Mouse (Mus musculus) intestine, embryonic 16.5 days (tissue): Measurements from ENCODE around the gene Prph. TPM values are rescaled to one million over a fixed set of nuclear protein-coding genes. Genes with fewer than 3 reads are reported as not detected.
A peak's percentile ranks its signal among the peaks of the same experiment; 100 is the strongest.

Source experiments
- ATAC-seq: fragments of 200-750 bp; cut with Nextera tagmentation; 2 replicates; pipeline ENCODE4 v1.8.0; 2017; ENCODE audit warnings: moderate TSS enrichment, moderate library complexity
- H3K27ac ChIP-seq: fragments of 300-500 bp; sonication (generic); 2 replicates; pipeline ENCODE4 v1.5.1; 2014; ENCODE audit warnings: mild to moderate bottlenecking, low read length
- H3K27me3 ChIP-seq: fragments of 300-500 bp; sonication (generic); replicated peaks from 2 replicates; pipeline ENCODE4 v1.6.1; 2014; ENCODE audit warnings: low read length, control low read depth, mixed read lengths; ENCODE audit not compliant: control insufficient read depth, insufficient read depth
- H3K36me3 ChIP-seq: fragments of 300-500 bp; sonication (generic); 2 replicates; pipeline ENCODE4 v1.6.1; 2014; ENCODE audit warnings: low read length, control low read depth; ENCODE audit not compliant: control insufficient read depth, insufficient read depth
- H3K4me1 ChIP-seq: fragments of 300-500 bp; sonication (generic); 2 replicates; pipeline ENCODE4 v1.6.1; 2014; ENCODE audit warnings: low read length, control low read depth, mixed read lengths; ENCODE audit not compliant: control insufficient read depth, insufficient read depth
- H3K4me2 ChIP-seq: fragments of 300-500 bp; sonication (generic); 2 replicates; pipeline ENCODE4 v1.6.1; 2014; ENCODE audit warnings: low read depth, low read length, control low read depth
- H3K4me3 ChIP-seq: fragments of 300-500 bp; sonication (generic); 2 replicates; pipeline ENCODE4 v1.5.1; 2014; ENCODE audit warnings: mild to moderate bottlenecking, low read length
- H3K9ac ChIP-seq: fragments of 300-500 bp; sonication (generic); 2 replicates; pipeline ENCODE4 v1.6.1; 2014; ENCODE audit warnings: low read depth, low read length
- H3K9me3 ChIP-seq: fragments of 300-500 bp; sonication (generic); 2 replicates; pipeline ENCODE4 v1.6.1; 2016; ENCODE audit warnings: low read length, control low read depth; ENCODE audit not compliant: control insufficient read depth
- WGBS: fragments of 180-500 bp; shearing (Covaris S2); extraction: QIAGEN DNeasy Blood & Tissue Kit; methylation state at CpG from one replicate; pipeline ENCODE4 v1.1.7; 2014; 5-methylcytosine and 5-hydroxymethylcytosine counted together
- polyA plus RNA-seq: library from polyadenylated mRNA; unstranded; fragments of >200 nt; fragmentation: Nextera tagmentation; extraction: Ambion mirVana; gene quantifications from 2 replicates; pipeline ENCODE4 v1.2.1, GENCODE M21; 2015

Gene Prph
- polyA plus RNA-seq, 1 experiment from 2014 or later: 38.4 TPM

DNA sequence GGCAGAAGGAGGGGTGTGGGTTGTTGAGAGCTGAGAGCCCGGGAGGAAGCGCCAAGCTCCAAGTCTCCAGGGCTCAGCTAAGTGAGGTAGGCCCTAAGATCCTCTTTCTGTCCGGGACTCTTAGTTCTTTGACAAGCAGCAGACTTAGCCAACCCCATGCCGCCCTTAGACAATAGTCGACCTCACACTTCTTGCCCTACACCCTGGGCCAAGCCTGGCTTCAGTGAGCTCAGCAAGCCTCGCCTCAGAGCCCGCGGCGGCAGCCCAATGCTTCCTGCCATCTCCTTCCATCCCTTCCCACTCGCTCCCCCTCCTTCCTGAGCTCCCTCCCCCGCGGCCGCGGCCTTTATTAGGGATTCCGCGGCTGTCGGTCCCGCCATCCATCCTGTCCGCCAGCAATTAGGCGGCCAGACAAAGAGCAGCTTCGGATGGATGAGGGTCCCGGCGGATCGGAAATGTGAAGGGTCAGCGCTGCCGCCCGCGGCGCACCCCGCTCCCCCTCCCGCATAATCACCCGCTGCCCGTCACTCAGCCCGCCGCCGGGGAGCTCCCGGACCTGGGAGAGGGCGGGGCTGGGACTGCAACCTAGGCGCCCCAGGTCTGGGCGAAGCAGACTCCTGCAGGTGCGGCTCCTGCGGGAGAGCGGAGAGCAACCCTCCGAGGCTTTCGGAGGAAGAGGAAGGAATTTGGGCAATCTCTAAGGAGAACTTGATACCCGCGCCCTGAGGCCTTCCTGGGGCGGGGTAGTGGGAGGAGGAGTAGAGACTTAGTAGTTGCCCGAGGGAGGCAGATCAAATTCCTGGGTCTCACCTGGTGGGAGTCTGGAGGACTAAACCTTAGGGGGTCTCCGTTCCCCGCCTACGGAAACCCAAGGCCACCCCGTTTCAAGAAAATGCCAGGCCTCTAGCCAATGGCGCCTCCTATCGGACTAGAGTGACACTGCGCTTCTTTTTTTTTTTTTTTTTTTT lies 38.6 kb downstream of the Prph start:
- WGBS: 1% methylated on average over 56 of the region's 56 CpGs
- ATAC-seq: 0 out of 2 replicates have a peak, but pooled peaks have one; percentile 43
- Histone ChIP-seq H3K36me3 (no peaks in the 10 kb centered on the region), H3K27me3 (peaks cover 80% of the 10 kb centered on the region), H3K9me3 (no peaks in the 10 kb centered on the region), H3K4me3 (peak overlapping the region; percentile 51), H3K27ac (no peak overlapping the region), H3K4me2 (peak overlapping the region; percentile 82), H3K4me1 (peaks cover 32% of the 10 kb centered on the region), H3K9ac (peak overlapping the region; percentile 36; the same call in 1 of the 2 replicates)

DNA sequence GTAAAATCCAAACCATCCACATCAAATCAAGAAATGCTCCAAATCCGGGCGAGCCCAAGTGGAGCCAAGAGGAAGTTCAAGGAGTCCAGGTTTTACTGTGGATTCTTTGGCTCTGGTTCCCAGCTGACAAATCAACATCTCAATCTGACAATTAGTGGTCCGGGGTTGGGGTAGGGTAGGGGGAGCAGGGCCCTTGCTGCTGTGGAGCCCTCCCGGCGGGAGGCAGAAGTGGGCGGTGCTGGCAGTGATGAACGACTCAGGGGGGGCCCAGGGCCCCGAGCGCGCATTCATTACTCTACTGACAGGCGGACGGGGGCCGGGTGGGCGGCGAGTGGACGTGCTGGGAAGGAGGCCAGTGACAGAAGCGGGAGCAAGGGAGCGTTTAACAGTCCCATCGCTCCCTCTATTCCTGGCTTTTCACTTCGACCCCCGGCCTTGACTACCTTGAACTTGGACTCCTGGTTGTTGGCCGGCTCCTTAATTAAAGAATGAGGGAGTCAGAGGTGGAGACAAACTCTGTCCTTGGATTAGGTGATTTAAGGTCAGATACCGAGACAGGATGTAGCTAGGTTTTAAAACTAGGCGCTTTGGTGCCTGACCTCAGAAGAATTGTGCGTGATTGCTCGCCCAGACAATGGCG lies 39.8 kb downstream of the Prph start:
- H3K9me3 ChIP-seq: no peaks in the 10 kb centered on the region
- H3K36me3 ChIP-seq: no peaks in the 10 kb centered on the region
- H3K27ac ChIP-seq: no peak overlapping the region
- no peak for ATAC-seq
- H3K4me3 ChIP-seq: peak overlapping the region; percentile 9; the same call in 1 of the 2 replicates
- H3K9ac ChIP-seq: no peak overlapping the region
- peaks cover 72% of the 10 kb centered on the region for H3K27me3 ChIP-seq
- peaks cover 34% of the 10 kb centered on the region for H3K4me1 ChIP-seq
- WGBS: 3% methylated on average over 27 of the region's 27 CpGs
- H3K4me2 ChIP-seq: no peak overlapping the region

DNA sequence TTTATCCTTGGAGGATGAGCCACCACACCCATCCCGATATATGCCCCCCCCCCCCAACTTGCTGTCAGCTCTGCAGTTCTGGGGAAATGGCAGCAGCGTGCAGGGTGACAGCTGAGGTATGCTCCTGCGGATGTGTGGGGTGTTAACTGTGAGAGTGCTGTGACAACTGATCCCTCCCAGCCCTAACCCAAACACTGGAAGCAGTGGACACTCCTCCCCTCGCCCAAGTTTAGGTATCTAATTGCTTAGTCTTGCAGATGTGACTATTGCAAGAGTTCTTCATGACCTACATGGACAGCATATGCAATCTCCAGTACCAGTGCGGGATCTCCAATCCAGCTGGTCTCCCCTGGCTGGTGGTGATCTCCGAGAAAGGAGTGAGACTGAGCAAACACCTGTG lies 40.4 kb downstream of the Prph start:
- peaks cover 71% of the 10 kb centered on the region for H3K27me3 ChIP-seq
- H3K36me3 ChIP-seq: no peaks in the 10 kb centered on the region
- no peak for ATAC-seq
- H3K4me1 ChIP-seq: peaks cover 34% of the 10 kb centered on the region
- H3K9ac ChIP-seq: no peak overlapping the region
- H3K27ac ChIP-seq: no peak overlapping the region
- H3K9me3 ChIP-seq: no peaks in the 10 kb centered on the region
- H3K4me2 ChIP-seq: no peak overlapping the region
- WGBS: 15% methylated on average over 6 of the region's 6 CpGs
- no peak overlapping the region for H3K4me3 ChIP-seq

- H3K4me3 ChIP-seq: peak overlapping the region; percentile 50
- peak overlapping the region; percentile 54; the same call in 1 of the 2 replicates for H3K9ac ChIP-seq
- H3K4me1 ChIP-seq: peaks cover 38% of the 10 kb centered on the region
- no peaks in the 10 kb centered on the region for H3K9me3 ChIP-seq
- no peaks in the 10 kb centered on the region for H3K36me3 ChIP-seq
- peak overlapping the region; percentile 69 for H3K4me2 ChIP-seq
- H3K27ac ChIP-seq: no peak overlapping the region
- WGBS: 6% methylated on average over 24 of the region's 24 CpGs
- peaks cover 66% of the 10 kb centered on the region for H3K27me3 ChIP-seq
- no peak for ATAC-seq
These were observed 41.3 kb downstream of the Prph start for GRCm38 (mm10) chr15:99096061-99096793.

DNA sequence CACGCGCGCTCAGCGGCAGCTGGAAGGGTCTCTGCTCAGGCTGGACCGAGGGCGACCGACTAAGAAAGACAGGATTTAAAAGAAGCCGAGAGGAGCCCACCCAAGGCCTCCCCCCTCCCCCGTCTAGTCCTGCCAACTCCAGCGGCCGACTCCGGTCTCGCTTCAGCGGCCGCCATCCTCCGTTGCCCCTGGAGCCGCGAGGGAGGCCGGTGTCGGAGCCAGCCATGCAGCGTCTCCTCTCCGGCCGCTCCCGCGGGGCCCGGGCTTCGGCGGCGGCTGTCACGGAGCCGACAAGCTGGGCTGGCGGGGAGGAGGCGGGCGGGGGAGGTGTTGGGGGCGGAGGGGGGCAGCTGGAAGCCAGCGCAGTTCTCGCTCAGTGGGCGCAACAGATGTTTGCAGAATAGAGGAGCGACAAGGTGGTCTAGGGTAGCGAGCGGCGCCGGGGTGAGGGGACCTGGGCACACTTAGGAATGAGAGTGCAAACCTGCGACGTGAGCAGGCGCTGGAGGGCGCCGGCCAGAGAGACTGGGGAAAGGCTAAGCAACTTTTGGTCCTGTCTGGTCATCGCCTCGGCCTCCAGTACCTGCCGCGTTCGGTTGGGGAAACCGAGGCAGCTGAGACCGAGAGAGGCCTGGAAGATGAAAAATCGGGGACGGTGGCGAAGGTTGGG lies 42.0 kb downstream of the Prph start:
- Histone ChIP-seq H3K4me1 (peaks cover 38% of the 10 kb centered on the region), H3K27me3 (peaks cover 61% of the 10 kb centered on the region), H3K9ac (peak overlapping the region; percentile 54), H3K4me3 (peak overlapping the region; percentile 50), H3K27ac (no peak overlapping the region), H3K9me3 (no peaks in the 10 kb centered on the region), H3K4me2 (peak overlapping the region; percentile 69), H3K36me3 (no peaks in the 10 kb centered on the region)
- ATAC-seq: no peak
- WGBS: under 1% methylated on average over 52 of the region's 58 CpGs

- no peak for ATAC-seq
These were observed 43.0 kb downstream of the Prph start for GRCm38 (mm10) chr15:99097840-99098492.

DNA sequence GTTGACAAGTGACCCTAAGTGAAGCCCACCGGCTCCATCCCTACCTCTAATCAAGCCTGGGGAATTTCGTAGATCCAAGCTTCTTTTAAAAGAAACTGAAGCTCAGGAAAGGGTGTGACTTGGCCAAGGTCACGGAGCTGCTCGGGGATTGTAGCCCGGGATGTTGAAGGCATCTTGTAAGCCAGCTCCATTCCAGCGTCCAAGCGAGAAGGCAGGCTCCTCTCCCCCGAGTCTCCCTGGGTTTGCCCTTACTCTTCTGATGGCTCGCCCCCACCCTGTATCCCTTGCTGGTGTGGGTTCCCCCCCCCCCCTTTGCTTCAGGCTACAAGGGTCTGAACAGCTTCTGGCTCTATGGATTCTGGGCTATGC lies 43.5 kb downstream of the Prph start:
- H3K9me3 ChIP-seq: no peaks in the 10 kb centered on the region
- no peaks in the 10 kb centered on the region for H3K36me3 ChIP-seq
- peaks cover 37% of the 10 kb centered on the region for H3K4me1 ChIP-seq
- peak overlapping the region; percentile 64; the same call in 1 of the 2 replicates for H3K9ac ChIP-seq
- no peak for ATAC-seq
- H3K27ac ChIP-seq: no peak overlapping the region
- H3K4me2 ChIP-seq: peak overlapping the region; percentile 69
- H3K4me3 ChIP-seq: peak overlapping the region; percentile 50
- WGBS: 3% methylated on average over 9 of the region's 9 CpGs
- H3K27me3 ChIP-seq: peaks cover 49% of the 10 kb centered on the region

More at GRCm38 (mm10) chr15:99097840-99098492, 43.0 kb downstream of the Prph start:
- Histone ChIP-seq H3K27ac (no peak overlapping the region), H3K36me3 (no peaks in the 10 kb centered on the region), H3K4me1 (peaks cover 38% of the 10 kb centered on the region), H3K4me2 (peak overlapping the region; percentile 69), H3K9me3 (no peaks in the 10 kb centered on the region), H3K9ac (peak overlapping the region; percentile 64), H3K4me3 (peak overlapping the region; percentile 50), H3K27me3 (peaks cover 54% of the 10 kb centered on the region)
- under 1% methylated on average over 39 of the region's 39 CpGs for WGBS

DNA sequence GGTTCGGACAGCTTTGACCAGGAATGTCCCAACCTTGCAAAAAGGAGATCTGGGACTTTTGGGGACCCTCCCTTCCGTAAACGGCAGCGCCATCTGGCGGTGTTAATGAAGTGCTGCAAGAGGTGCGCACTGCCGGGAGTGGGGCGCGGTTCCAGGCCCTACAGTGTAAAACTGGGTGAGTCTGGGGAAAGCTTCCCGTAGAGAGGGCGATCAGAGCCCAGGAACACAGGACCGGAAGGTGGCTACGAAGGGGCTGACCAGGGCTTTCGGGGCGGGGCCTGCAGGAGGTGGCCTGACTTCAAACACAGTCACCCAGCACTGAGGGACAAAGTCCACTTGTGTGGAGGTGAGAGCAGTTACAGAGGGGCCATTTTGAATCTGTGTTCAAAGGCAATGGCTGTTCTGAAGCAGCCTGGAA lies 44.2 kb downstream of the Prph start:
- WGBS: 1% methylated on average over 15 of the region's 15 CpGs
- Histone ChIP-seq H3K27me3 (peaks cover 44% of the 10 kb centered on the region), H3K27ac (peak overlapping the region; percentile 93), H3K4me3 (peak overlapping the region; percentile 50), H3K4me2 (peak overlapping the region; percentile 69), H3K4me1 (peaks cover 33% of the 10 kb centered on the region), H3K9me3 (no peaks in the 10 kb centered on the region), H3K36me3 (no peaks in the 10 kb centered on the region), H3K9ac (peak overlapping the region; percentile 72)
- peak; percentile 97 for ATAC-seq
